Mouse (Mus musculus) bone marrow macrophage, adult 2 months (primary cell): ENCODE results near the gene Rassf4.

Experiments
- CTCF ChIP-seq: IDR thresholded peaks from 2 replicates; pipeline ENCODE4 v1.5.1; 2012; ENCODE audit warnings: low read depth, mild to moderate bottlenecking, low read length, moderate library complexity
- POLR2A ChIP-seq: IDR thresholded peaks from 2 replicates; pipeline ENCODE4 v1.6.1; 2012; ENCODE audit warnings: mild to moderate bottlenecking, low read depth, low read length, borderline replicate concordance

GRCm38 (mm10) chr6:116649811-116650210, 23.9 kb downstream of the Rassf4 start:
- TF ChIP-seq CTCF (no peak), POLR2A (no peak)
